Mouse (Mus musculus): ENCODE results near the gene Hoxb5.

- no peak for TF ChIP-seq POLR2A (IDR thresholded peaks at IDR 0.05; ENCODE audit: insufficient read length, low read depth)
- TF ChIP-seq MYOD1 (IDR thresholded peaks at IDR 0.05; ENCODE audit: control insufficient read depth in 1 of 3, insufficient read length in 2 of 3, low read depth in 2 of 3), result no peak
- TF ChIP-seq E2F4 (IDR thresholded peaks at IDR 0.05; ENCODE audit: insufficient read depth), result no peak
- no peak for TF ChIP-seq USF1 (IDR thresholded peaks at IDR 0.05; ENCODE audit: low read depth)
- TF ChIP-seq TCF12 (IDR thresholded peaks at IDR 0.05; ENCODE audit: insufficient read depth, poor library complexity, severe bottlenecking), result no peak
- no peak for TF ChIP-seq MYOG (IDR thresholded peaks at IDR 0.05; ENCODE audit: control insufficient read depth in 1 of 3, insufficient read depth in 1 of 3, insufficient read length in 2 of 3, low read depth in 2 of 3)
- no peak for TF ChIP-seq MAX (IDR thresholded peaks at IDR 0.05; ENCODE audit: low read depth)
- TF ChIP-seq CEBPB (IDR thresholded peaks at IDR 0.05; ENCODE audit: insufficient read depth, poor library complexity, severe bottlenecking), result no peak
- no peak for TF ChIP-seq REST (IDR thresholded peaks at IDR 0.05; ENCODE audit: insufficient read depth, insufficient read length)
- no peak for TF ChIP-seq TCF3 (IDR thresholded peaks at IDR 0.05; ENCODE audit: insufficient read length, low read depth)
Measured at GRCm38 (mm10) chr11:96334002-96334364, 30.8 kb downstream of the Hoxb5 start.

Data from myocyte (in vitro differentiated cells).